Mouse (Mus musculus): ENCODE results near the gene N4bp2l2. TPM values are rescaled to one million over a fixed set of nuclear protein-coding genes. Genes with fewer than 3 reads are reported as not detected.
A peak's percentile ranks its signal among the peaks of the same experiment; 100 is the strongest.

The N4bp2l2 gene
- polyA plus RNA-seq, 1 experiment from 2014 or later = 17.4 TPM

- H3K27ac ChIP-seq (ENCODE audit: low read length) = no peak overlapping the region
- H3K27me3 ChIP-seq (ENCODE audit: control insufficient read depth, insufficient read depth, low read depth, low read length) = no peaks in the 10 kb centered on the region
- ATAC-seq (ENCODE audit: low read depth) = no peak
- no peak overlapping the region for H3K4me2 ChIP-seq (ENCODE audit: low read depth, low read length)
- H3K9ac ChIP-seq (ENCODE audit: low read depth, low read length) = no peak overlapping the region
- H3K4me3 ChIP-seq (ENCODE audit: low read depth, low read length) = no peak overlapping the region
- H3K36me3 ChIP-seq (ENCODE audit: control insufficient read depth, insufficient read depth) = no peaks in the 10 kb centered on the region
- no peaks in the 10 kb centered on the region for H3K4me1 ChIP-seq (ENCODE audit: control insufficient read depth, low read depth, low read length)
- 67% methylated on average over 7 of the region's 7 CpGs for WGBS (ENCODE audit: insufficient replicate concordance)
- H3K9me3 ChIP-seq (replicated peaks; ENCODE audit: control insufficient read depth, low read length) = no peaks in the 10 kb centered on the region
Observed at GRCm38 (mm10) chr5:150625528-150625927, 40.5 kb downstream of the N4bp2l2 start.

DNA sequence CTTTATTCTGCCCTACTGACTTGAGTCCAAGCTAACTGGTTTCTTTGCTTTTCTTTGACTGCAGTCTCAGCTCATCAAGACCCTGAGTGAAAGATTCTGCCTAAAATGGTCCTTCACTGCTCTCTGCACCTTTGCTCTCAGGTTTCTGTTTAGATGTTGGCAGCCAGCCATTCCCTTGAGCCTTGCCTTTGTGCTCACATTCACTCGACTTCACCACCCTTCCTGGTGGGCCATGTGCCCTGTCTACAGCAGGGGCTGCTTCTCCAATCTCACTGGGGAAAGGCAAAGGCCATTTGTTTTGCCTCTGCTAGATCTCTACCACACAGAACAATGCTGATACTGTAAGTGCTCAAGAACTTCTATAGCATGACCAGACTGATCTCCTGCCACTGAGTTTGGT lies 43.2 kb downstream of the N4bp2l2 start:
- Histone ChIP-seq H3K27ac (ENCODE audit: low read length) (no peak overlapping the region), H3K27me3 (ENCODE audit: control insufficient read depth, insufficient read depth, low read depth, low read length) (no peaks in the 10 kb centered on the region), H3K9me3 (replicated peaks; ENCODE audit: control insufficient read depth, low read length) (no peaks in the 10 kb centered on the region), H3K9ac (ENCODE audit: low read depth, low read length) (no peak overlapping the region), H3K4me1 (ENCODE audit: control insufficient read depth, low read depth, low read length) (no peaks in the 10 kb centered on the region), H3K4me3 (ENCODE audit: low read depth, low read length) (no peak overlapping the region), H3K4me2 (ENCODE audit: low read depth, low read length) (no peak overlapping the region), H3K36me3 (ENCODE audit: control insufficient read depth, insufficient read depth) (no peaks in the 10 kb centered on the region)
- WGBS (ENCODE audit: insufficient replicate concordance) = 29% methylated on average over 1 of the region's 1 CpGs
- ATAC-seq (ENCODE audit: low read depth) = no peak

GRCm38 (mm10) chr5:150621592-150621991 lies 44.4 kb downstream of the N4bp2l2 start:
- Histone ChIP-seq H3K27ac (ENCODE audit: low read length) (no peak overlapping the region), H3K4me2 (ENCODE audit: low read depth, low read length) (no peak overlapping the region), H3K9me3 (replicated peaks; ENCODE audit: control insufficient read depth, low read length) (no peaks in the 10 kb centered on the region), H3K27me3 (ENCODE audit: control insufficient read depth, insufficient read depth, low read depth, low read length) (no peaks in the 10 kb centered on the region), H3K4me3 (ENCODE audit: low read depth, low read length) (no peak overlapping the region), H3K36me3 (ENCODE audit: control insufficient read depth, insufficient read depth) (no peaks in the 10 kb centered on the region), H3K4me1 (ENCODE audit: control insufficient read depth, low read depth, low read length) (no peaks in the 10 kb centered on the region), H3K9ac (ENCODE audit: low read depth, low read length) (no peak overlapping the region)
- ATAC-seq (ENCODE audit: low read depth) = no peak
- 20% methylated on average over 3 of the region's 3 CpGs for WGBS (ENCODE audit: insufficient replicate concordance)

DNA sequence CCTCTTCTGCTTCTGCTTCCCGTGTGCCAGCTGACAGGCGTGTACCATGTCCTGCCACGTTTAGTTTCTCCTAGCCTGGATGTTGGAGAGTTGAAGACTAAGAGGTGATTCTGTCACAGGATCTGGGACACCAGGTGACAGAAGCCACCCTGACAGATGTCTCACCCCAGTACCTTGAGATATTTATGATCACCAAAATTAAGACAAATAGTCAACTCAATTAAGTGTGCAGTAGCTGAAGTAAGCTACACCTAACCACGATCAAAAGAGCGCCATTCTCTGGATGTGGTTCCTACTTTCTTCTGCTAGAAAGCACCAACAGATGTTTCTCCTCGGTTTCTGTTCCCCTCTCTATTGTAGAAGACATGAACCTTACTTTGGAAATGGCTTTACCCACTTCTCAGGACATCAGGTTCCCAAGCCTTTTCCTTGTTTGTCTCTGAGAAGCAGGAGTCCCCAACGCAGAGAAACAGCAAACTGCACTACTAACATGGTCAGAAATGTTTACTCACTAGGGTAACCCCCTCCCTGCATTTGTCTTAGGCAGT lies 45.3 kb downstream of the N4bp2l2 start:
- Histone ChIP-seq H3K4me1 (ENCODE audit: control insufficient read depth, low read depth, low read length) (no peaks in the 10 kb centered on the region), H3K9me3 (replicated peaks; ENCODE audit: control insufficient read depth, low read length) (no peaks in the 10 kb centered on the region), H3K4me3 (ENCODE audit: low read depth, low read length) (no peak overlapping the region), H3K9ac (ENCODE audit: low read depth, low read length) (no peak overlapping the region), H3K27me3 (ENCODE audit: control insufficient read depth, insufficient read depth, low read depth, low read length) (no peaks in the 10 kb centered on the region), H3K4me2 (ENCODE audit: low read depth, low read length) (no peak overlapping the region), H3K27ac (ENCODE audit: low read length) (no peak overlapping the region), H3K36me3 (ENCODE audit: control insufficient read depth, insufficient read depth) (no peaks in the 10 kb centered on the region)
- 67% methylated on average over 7 of the region's 7 CpGs for WGBS (ENCODE audit: insufficient replicate concordance)
- ATAC-seq (ENCODE audit: low read depth) = no peak

GRCm38 (mm10) chr5:150618599-150619355 lies 47.2 kb downstream of the N4bp2l2 start:
- no peaks in the 10 kb centered on the region for H3K27me3 ChIP-seq (ENCODE audit: control insufficient read depth, insufficient read depth, low read depth, low read length)
- H3K9ac ChIP-seq (ENCODE audit: low read depth, low read length) = no peak overlapping the region
- H3K36me3 ChIP-seq (ENCODE audit: control insufficient read depth, insufficient read depth) = no peaks in the 10 kb centered on the region
- no peaks in the 10 kb centered on the region for H3K9me3 ChIP-seq (replicated peaks; ENCODE audit: control insufficient read depth, low read length)
- H3K4me3 ChIP-seq (ENCODE audit: low read depth, low read length) = no peak overlapping the region
- no peak for ATAC-seq (ENCODE audit: low read depth)
- 79% methylated on average over 10 of the region's 10 CpGs for WGBS (ENCODE audit: insufficient replicate concordance)
- no peak overlapping the region for H3K4me2 ChIP-seq (ENCODE audit: low read depth, low read length)
- no peaks in the 10 kb centered on the region for H3K4me1 ChIP-seq (ENCODE audit: control insufficient read depth, low read depth, low read length)
- H3K27ac ChIP-seq (ENCODE audit: low read length) = no peak overlapping the region

DNA sequence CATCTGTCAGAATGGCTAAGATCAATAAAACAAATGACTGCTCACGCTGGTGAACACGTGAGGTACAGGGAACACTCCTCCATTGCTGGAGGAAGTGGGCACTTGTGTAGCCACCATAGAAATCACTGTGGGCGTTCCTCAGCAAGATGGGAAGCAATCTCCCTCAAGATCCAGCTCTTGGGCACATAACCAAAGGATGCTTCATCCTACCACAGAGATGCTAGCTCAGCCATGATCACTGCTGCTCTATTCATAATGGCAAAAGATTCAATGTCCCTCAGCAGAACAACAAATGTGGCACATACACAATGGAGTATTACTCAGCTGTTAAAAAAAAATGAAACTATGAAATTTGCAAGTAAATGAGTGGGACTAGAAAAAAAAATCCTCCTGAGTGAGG lies 49.3 kb downstream of the N4bp2l2 start:
- H3K4me3 ChIP-seq (ENCODE audit: low read depth, low read length) = no peak overlapping the region
- WGBS (ENCODE audit: insufficient replicate concordance) = 57% methylated on average over 3 of the region's 3 CpGs
- H3K27me3 ChIP-seq (ENCODE audit: control insufficient read depth, insufficient read depth, low read depth, low read length) = no peaks in the 10 kb centered on the region
- H3K36me3 ChIP-seq (ENCODE audit: control insufficient read depth, insufficient read depth) = no peaks in the 10 kb centered on the region
- no peak overlapping the region for H3K9ac ChIP-seq (ENCODE audit: low read depth, low read length)
- no peak overlapping the region for H3K27ac ChIP-seq (ENCODE audit: low read length)
- no peak overlapping the region for H3K4me2 ChIP-seq (ENCODE audit: low read depth, low read length)
- H3K9me3 ChIP-seq (replicated peaks; ENCODE audit: control insufficient read depth, low read length) = no peaks in the 10 kb centered on the region
- no peaks in the 10 kb centered on the region for H3K4me1 ChIP-seq (ENCODE audit: control insufficient read depth, low read depth, low read length)
- ATAC-seq (ENCODE audit: low read depth) = no peak

- no peak for ATAC-seq (ENCODE audit: low read depth)
- WGBS (ENCODE audit: insufficient replicate concordance) = 86% methylated on average over 2 of the region's 2 CpGs
- no peaks in the 10 kb centered on the region for H3K9me3 ChIP-seq (replicated peaks; ENCODE audit: control insufficient read depth, low read length)
- no peaks in the 10 kb centered on the region for H3K36me3 ChIP-seq (ENCODE audit: control insufficient read depth, insufficient read depth)
- no peak overlapping the region for H3K27ac ChIP-seq (ENCODE audit: low read length)
- no peaks in the 10 kb centered on the region for H3K4me1 ChIP-seq (ENCODE audit: control insufficient read depth, low read depth, low read length)
- no peak overlapping the region for H3K4me3 ChIP-seq (ENCODE audit: low read depth, low read length)
- no peak overlapping the region for H3K9ac ChIP-seq (ENCODE audit: low read depth, low read length)
- no peaks in the 10 kb centered on the region for H3K27me3 ChIP-seq (ENCODE audit: control insufficient read depth, insufficient read depth, low read depth, low read length)
- no peak overlapping the region for H3K4me2 ChIP-seq (ENCODE audit: low read depth, low read length)
Observed at GRCm38 (mm10) chr5:150616216-150616615, 49.8 kb downstream of the N4bp2l2 start.

- H3K36me3 ChIP-seq (ENCODE audit: control insufficient read depth, insufficient read depth) = no peaks in the 10 kb centered on the region
- WGBS (ENCODE audit: insufficient replicate concordance) = 67% methylated on average over 2 of the region's 2 CpGs
- H3K4me3 ChIP-seq (ENCODE audit: low read depth, low read length) = no peak overlapping the region
- H3K4me2 ChIP-seq (ENCODE audit: low read depth, low read length) = no peak overlapping the region
- no peak overlapping the region for H3K27ac ChIP-seq (ENCODE audit: low read length)
- no peaks in the 10 kb centered on the region for H3K4me1 ChIP-seq (ENCODE audit: control insufficient read depth, low read depth, low read length)
- no peak overlapping the region for H3K9ac ChIP-seq (ENCODE audit: low read depth, low read length)
- ATAC-seq (ENCODE audit: low read depth) = no peak
- H3K27me3 ChIP-seq (ENCODE audit: control insufficient read depth, insufficient read depth, low read depth, low read length) = no peaks in the 10 kb centered on the region
- no peaks in the 10 kb centered on the region for H3K9me3 ChIP-seq (replicated peaks; ENCODE audit: control insufficient read depth, low read length)
Observed at GRCm38 (mm10) chr5:150614054-150614453, 51.9 kb downstream of the N4bp2l2 start.

DNA sequence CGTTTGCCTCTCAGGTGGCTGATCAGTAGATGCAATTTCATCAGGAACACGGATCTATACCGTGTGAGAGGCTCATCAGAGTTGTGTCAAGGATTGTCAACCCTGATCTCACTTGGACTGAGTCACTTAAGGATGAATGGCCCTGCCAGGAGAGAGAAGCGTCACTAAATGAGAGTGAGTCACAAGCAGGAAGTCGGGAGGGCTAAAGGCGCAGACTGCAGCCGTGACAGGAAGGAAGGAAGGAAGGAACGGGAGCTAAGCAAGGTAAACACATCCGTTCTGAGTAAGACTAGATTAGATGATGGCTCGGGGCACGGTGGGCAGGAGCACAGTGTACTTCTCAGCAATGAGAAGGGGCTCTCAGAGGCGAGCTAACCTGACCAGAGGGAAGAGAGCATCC lies 54.3 kb downstream of the N4bp2l2 start:
- no peak overlapping the region for H3K27ac ChIP-seq (ENCODE audit: low read length)
- no peaks in the 10 kb centered on the region for H3K27me3 ChIP-seq (ENCODE audit: control insufficient read depth, insufficient read depth, low read depth, low read length)
- no peaks in the 10 kb centered on the region for H3K9me3 ChIP-seq (replicated peaks; ENCODE audit: control insufficient read depth, low read length)
- peak; percentile 35; the same call in 1 of the 2 replicates for ATAC-seq (ENCODE audit: low read depth)
- H3K4me2 ChIP-seq (ENCODE audit: low read depth, low read length) = no peak overlapping the region
- H3K4me3 ChIP-seq (ENCODE audit: low read depth, low read length) = no peak overlapping the region
- 20% methylated on average over 12 of the region's 12 CpGs for WGBS (ENCODE audit: insufficient replicate concordance)
- no peaks in the 10 kb centered on the region for H3K4me1 ChIP-seq (ENCODE audit: control insufficient read depth, low read depth, low read length)
- no peak overlapping the region for H3K9ac ChIP-seq (ENCODE audit: low read depth, low read length)
- no peaks in the 10 kb centered on the region for H3K36me3 ChIP-seq (ENCODE audit: control insufficient read depth, insufficient read depth)

Data from liver, embryonic 16.5 days (tissue).